Mouse (Mus musculus) gastrocnemius, adult 8-10 months (tissue): ENCODE measurements around the gene Slc23a3. TPM values are rescaled to one million over a fixed set of nuclear protein-coding genes. Genes with fewer than 3 reads are reported as not detected.

Experiments used
- DNase-seq, 2 experiments: peaks; one replicate each; pipeline ENCODE4 v3.0.0; 2022; ENCODE audit warnings: low spot score in 2 of 2
- total RNA-seq, 4 experiments: library from RNA; stranded (reverse); gene quantifications; 2 replicates each; pipeline ENCODE4 v1.2.4; 2022

Slc23a3 gene
- total RNA-seq, 4 experiments from 2014 or later, result 0.22 to 0.27 TPM; not detected in 2

DNA sequence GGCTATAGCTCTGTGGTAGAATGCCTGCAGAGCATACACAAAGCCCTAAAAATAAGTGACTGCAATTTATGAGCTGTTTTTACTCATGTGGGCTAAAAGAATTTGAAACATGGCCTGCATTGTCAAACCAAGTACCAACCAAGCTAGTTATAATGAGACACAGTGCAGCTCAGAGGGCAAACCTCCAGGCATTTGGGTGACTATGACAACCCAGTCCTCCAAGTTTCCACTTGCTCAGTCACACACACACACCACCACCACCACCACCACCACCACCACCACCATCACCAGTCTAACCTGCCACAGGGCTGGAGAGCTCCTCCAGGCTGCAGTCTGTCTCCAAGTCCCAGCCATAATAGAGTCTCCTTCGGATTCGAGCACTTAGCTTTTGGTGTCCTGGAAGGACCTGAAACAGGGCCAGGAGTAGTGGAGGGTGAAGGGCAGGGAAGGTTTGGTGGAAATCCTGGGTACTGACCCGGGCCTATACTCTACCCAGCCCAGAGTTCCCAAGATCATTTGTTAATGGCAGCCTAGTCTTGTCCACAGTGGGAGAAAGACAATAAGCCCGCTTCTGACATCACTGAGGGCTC, 7.0 kb upstream of the Slc23a3 start:
- DNase-seq, result no peak

DNA sequence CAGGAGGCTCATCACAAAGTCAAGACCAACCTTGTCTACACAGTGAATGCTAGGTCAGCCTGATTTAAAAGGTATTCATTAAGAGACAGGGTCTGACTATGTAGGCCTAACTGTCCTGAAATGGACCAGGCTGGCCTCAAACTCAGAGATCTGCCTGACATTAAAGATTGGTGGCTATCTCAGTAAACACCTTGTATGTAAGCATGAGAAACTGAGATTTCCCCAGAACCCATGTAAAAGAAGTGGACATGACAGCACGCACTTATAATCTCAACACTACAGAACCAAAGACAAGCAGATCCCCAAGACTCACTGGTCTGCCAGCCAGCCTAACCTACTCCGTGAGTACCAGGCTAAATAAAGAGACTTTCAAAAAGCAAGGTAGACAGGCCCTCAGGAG, 4.8 kb upstream of the Slc23a3 start:
- no peak for DNase-seq

DNA sequence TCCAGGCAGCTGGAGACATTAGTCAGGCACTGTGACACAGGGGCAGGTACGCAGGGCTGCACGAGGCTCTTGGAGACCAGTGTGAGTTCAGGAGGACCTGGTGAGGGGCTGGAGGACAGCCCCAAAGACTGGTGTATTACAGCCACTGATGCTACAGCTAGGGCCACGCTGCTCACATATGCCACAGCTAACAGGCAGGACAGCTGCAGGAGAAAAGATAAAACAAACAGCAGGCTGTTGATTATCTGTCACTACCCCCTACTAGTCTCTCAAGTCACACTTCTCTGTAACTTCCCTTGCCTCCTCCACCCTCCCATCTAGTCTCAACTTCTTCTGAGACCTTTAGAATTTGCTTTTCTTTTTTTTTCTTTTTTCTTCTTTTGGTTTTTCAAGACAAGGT, 3.0 kb upstream of the Slc23a3 start:
- no peak for DNase-seq

DNA sequence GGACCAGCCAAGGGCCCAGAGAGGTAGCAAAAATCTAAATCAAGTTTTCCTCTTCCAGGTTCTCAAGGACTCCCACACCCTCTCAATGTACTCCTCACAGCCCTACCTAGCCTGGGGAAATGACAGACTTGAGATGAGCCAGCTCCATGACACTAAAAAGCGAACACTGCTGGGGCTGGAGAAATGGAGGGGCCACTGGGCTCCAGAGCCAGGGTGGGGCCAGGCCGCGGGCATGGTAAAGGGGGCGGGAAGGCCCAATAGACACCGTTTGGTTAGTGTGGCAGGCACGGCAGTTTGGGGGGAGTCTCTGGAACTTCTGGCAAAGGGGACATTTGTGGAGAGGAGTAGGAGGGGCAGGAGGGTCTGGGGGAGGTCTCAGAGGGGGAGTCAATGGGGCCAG, 2.6 kb upstream of the Slc23a3 start:
- no peak for DNase-seq

DNA sequence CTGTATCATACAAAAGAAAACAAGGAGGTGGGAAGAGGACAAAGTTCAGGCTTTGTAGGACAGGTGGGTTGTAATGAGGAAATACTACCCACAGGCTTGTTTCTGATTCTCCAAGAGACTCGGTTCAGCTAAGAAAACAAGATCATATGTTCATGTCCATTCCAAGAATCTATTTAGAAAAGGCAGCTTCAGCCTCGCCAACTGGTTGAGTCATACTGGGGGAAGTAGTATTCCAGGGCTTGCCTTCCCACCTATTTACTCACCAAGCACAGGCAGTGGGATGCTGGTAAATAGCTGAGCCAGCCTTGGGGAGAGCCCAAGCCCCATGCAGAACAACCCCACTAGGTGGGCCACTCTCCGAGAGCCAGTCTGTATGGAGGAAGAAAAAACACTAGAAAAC, 5.0 kb downstream of the Slc23a3 start:
- DNase-seq, result no peak

DNA sequence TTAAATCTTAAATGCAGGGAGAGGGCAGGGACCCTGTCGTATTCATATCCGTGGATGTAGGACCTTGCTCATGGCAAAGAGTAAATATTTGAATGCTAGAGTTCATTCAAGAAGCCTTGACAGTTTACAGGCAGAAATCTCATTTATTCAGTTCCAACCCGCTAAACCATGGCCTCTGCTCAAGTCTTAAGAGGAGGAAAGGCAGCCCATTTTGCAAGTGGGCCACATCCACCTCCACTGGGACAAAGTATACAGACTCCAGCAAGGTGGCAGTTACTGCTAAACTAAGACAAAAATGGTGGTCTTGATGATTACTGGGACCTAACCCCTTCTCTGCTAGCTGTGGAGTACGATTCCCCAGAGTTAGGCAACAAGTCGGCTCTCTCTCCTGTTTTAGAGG, 8.3 kb downstream of the Slc23a3 start:
- DNase-seq, result no peak

DNA sequence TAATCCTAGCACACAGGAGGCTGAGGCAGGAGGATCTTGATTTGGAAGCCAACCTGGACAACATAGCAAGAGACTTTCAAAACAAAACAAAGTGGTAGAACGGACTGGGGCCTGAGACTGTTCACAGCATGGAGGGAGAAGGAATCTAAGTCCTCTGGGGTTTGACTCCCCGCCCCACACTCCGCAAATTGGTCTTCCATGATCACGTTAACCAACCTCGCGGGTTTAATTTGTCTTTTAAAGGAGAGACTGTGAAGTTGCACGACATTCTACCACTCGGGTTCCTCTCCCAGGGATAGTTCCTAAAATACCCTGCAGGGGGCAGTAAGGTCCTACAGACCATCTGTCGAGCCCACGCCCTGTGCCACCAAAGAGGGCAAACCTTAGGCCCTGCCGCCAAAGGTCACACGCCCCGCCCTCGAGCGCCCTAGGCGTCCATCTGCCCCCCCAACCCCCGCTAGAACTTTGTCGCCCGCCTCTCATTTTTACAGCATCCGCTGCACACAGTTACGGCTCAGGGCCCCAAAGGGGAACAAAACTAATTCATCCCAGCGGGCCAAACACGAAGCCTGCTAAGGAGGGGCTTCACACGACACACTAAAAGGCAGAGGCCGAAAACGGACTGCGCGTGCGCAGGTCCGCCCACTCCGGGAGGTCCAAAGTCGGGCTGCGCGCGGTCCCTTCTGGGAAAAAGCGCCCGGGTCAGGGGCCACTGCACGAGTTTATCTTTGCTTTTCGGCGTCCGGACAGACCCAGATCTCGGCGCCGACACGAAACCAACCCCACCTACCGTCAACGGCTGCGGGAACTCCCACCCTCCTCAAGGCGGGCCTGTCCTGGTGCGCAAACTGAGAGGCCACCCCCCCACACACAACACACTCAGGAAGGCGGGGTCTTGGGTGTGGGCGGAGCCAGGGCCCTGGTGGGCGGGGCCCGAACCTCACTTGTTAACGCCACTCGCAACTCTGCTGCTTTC, 9.1 kb downstream of the Slc23a3 start, which contains the start of gene Nhej1:
TSS of gene Nhej1 (minus strand) at position 855 of the 976 bp plus-strand sequence.
- DNase-seq, result peak; percentile 92 to 96

DNA sequence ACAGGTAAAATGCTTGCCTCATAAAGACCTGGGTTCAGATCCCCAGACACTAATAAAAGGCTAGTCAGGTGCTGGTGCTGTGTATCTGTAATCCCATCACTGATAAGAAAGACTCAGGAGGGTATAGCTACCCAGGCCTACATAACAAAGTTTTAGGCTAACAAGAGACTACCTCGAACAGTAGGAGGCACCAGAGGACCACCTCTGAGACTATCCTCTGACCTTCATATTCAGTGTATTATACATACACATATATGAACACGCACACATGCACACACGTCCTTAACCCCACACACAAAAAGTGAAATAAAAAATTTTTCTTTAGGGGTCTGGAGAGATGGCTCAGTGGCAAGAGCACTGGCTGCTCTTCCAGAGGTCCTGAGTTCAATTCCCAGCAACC, 11.5 kb downstream of the Slc23a3 start:
- no peak for DNase-seq

Other genes starting within 250 kb of the Slc23a3 start
- gene Fev, start 248.5 kb downstream of the Slc23a3 start, total RNA-seq, result not detected
- not detected for gene Cryba2, start 240.7 kb downstream of the Slc23a3 start, total RNA-seq
- gene Cfap65, start 198.3 kb downstream of the Slc23a3 start, total RNA-seq, result not detected
- under 1 TPM in 2 of 4 experiments, not detected in 2; 0.16 to 0.19 TPM for gene Ihh, start 182.2 kb downstream of the Slc23a3 start, total RNA-seq
- gene Nhej1, start 8.7 kb downstream of the Slc23a3 start, total RNA-seq, result 1 to 10 TPM; 4.3 to 5.7 (median 4.7) TPM
- gene Cnppd1, start 8.8 kb upstream of the Slc23a3 start, total RNA-seq, result 10 to 100 TPM; 15.6 to 18.5 (median 15.9) TPM
- 10 to 100 TPM in 1 of 4 experiments, 1 to 10 TPM in 3; 7.6 to 10.3 (median 9.2) TPM for gene Retreg2, start 8.9 kb upstream of the Slc23a3 start, total RNA-seq
- gene Zfand2b, start 34.8 kb upstream of the Slc23a3 start, total RNA-seq, result 10 to 100 TPM; 14.1 to 20.1 (median 15.3) TPM
- gene Abcb6, start 46.5 kb upstream of the Slc23a3 start, total RNA-seq, result 10 to 100 TPM; 18.4 to 20.8 (median 19.1) TPM
- 1 to 10 TPM; 3.4 to 5.9 (median 4.2) TPM for gene Ankzf1, start 58.3 kb upstream of the Slc23a3 start, total RNA-seq
- gene Atg9a, start 58.3 kb upstream of the Slc23a3 start, total RNA-seq, result 100 to 1,000 TPM in 3 of 4 experiments, 10 to 100 TPM in 1; 98.1 to 122 (median 111) TPM
- 1 to 10 TPM in 2 of 4 experiments, under 1 TPM in 2; 0.73 to 2.3 (median 1.3) TPM for gene Glb1l, start 76.9 kb upstream of the Slc23a3 start, total RNA-seq
- gene Stk16, start 76.9 kb upstream of the Slc23a3 start, total RNA-seq, result 10 to 100 TPM; 15.2 to 20.5 (median 19.6) TPM
- gene Tuba4a, start 86.0 kb upstream of the Slc23a3 start, total RNA-seq, result 1,000 to 10,000 TPM; 1,243 to 1,380 (median 1,348) TPM
- gene A630095N17Rik, start 98.2 kb upstream of the Slc23a3 start, total RNA-seq, result not detected
- 10 to 100 TPM; 84.3 to 97.1 (median 85.1) TPM for gene Dnajb2, start 102.5 kb upstream of the Slc23a3 start, total RNA-seq
- gene Ptprn, start 130.6 kb upstream of the Slc23a3 start, total RNA-seq, result under 1 TPM in 3 of 4 experiments, not detected in 1; 0.07 to 0.31 (median 0.08) TPM
- gene Resp18, start 144.5 kb upstream of the Slc23a3 start, total RNA-seq, result not detected
- 10 to 100 TPM; 38.7 to 46.5 (median 44.1) TPM for gene Dnpep, start 184.1 kb upstream of the Slc23a3 start, total RNA-seq
- gene Des, start 226.4 kb upstream of the Slc23a3 start, total RNA-seq, result 1,000 to 10,000 TPM; 2,187 to 2,605 (median 2,481) TPM
- gene Speg, start 241.4 kb upstream of the Slc23a3 start, total RNA-seq, result 100 to 1,000 TPM; 283 to 320 (median 317) TPM